Mouse (Mus musculus): Measurements from ENCODE around the gene Olfr322. TPM values are rescaled to one million over a fixed set of nuclear protein-coding genes. Genes with fewer than 3 reads are reported as not detected.
"Not testable (repeated sequence)": the region's sequence is repeated elsewhere in the genome, so short reads cannot be mapped to it uniquely, and the experiment has no call there.

Olfr322 gene
- polyA plus RNA-seq, 1 experiment from 2014 or later: not detected

DNA sequence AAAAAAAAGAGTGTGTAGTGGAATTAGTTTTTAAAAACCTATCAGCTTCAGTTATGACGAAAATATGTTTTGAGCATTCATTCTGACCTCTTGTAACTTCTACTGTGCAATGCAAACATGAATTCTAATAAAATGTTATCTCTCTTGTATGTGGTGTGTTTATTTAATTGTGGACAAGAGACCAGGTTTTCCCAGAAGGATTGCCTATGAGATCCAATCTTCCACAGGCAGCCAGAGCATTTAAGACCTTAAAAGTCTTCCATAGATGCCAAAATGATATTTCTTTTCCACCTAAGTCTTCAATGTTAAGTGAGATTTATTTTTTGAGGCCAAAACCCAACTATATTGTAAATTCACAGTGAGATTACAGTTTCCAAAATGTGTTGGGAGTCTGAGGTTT is 22.2 kb downstream of the Olfr322 start, which contains the start of gene Olfr320:
Olfr320 (plus strand) TSS at position 301 of the 400 bp plus-strand sequence.
- Histone ChIP-seq H3K4me1 (ENCODE audit: control insufficient read depth, insufficient read depth, low read length) (no peaks in the 10 kb centered on the region), H3K36me3 (ENCODE audit: control insufficient read depth, insufficient read depth, low read length) (no peaks in the 10 kb centered on the region), H3K9me3 (ENCODE audit: control insufficient read depth, low read length) (no peaks in the 10 kb centered on the region), H3K27ac (ENCODE audit: low read length) (no peak within 1 kb of the TSS), H3K27me3 (replicated peaks; ENCODE audit: control insufficient read depth, insufficient read depth, low read length) (no peaks in the 10 kb centered on the region), H3K4me2 (ENCODE audit: low read depth, low read length) (no peak within 1 kb of the TSS), H3K4me3 (ENCODE audit: low read length) (no peak within 1 kb of the TSS), H3K9ac (ENCODE audit: low read depth, low read length) (no peak within 1 kb of the TSS)
- no peak for ATAC-seq
- WGBS: 89% methylated on average over 1 of the region's 1 CpGs

DNA sequence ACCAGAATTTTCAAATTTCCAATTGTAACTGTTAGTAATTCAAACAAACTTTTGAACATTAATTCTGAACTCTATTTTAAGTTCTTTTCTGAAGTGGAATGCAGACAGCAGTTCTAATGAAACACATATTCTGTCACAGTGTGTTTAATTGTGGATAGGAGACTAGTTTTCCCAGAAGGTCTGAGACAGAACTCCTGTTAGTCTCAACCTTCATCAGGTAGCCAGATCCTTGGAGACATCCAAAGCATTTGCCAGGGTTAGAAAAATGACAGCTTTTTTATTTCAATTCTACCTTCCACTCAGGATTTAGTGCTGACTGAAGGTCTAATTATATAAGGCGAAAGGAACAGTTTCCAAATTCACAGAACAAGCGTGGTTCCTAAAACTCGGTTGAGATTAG is 40.3 kb downstream of the Olfr322 start, which contains the start of gene Olfr319:
Olfr319 (plus strand) TSS at position 301 of the 400 bp plus-strand sequence.
- Histone ChIP-seq H3K27ac (ENCODE audit: low read length) (no peak within 1 kb of the TSS), H3K9me3 (ENCODE audit: control insufficient read depth, low read length) (peaks cover 3% of the 10 kb centered on the region; the same call in 1 of the 2 replicates), H3K36me3 (ENCODE audit: control insufficient read depth, insufficient read depth, low read length) (no peaks in the 10 kb centered on the region), H3K4me2 (ENCODE audit: low read depth, low read length) (no peak within 1 kb of the TSS), H3K9ac (ENCODE audit: low read depth, low read length) (no peak within 1 kb of the TSS), H3K27me3 (replicated peaks; ENCODE audit: control insufficient read depth, insufficient read depth, low read length) (no peaks in the 10 kb centered on the region), H3K4me1 (ENCODE audit: control insufficient read depth, insufficient read depth, low read length) (no peaks in the 10 kb centered on the region), H3K4me3 (ENCODE audit: low read length) (no peak within 1 kb of the TSS)
- 86% methylated on average over 3 of the region's 3 CpGs for WGBS
- no peak for ATAC-seq

DNA sequence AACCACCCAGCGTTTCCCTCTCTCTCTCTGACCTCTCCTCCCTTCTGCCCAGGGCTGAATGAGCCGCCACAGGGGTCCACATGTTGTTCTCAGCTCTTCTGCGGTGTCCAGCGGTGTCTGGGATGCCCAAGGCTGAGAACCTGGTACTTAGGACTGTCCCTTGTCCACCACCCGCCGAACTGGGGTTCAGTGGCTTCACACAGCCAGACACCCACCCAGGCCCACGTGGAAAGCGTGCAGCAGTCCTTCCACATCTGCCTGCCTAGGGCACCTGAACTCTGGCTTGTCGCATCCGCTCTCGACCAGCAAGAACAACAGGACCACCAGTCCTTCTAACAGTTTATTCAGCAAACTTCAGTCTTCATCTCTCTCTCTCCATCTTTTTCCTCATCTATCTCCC is 50.5 kb downstream of the Olfr322 start:
- 81% methylated on average over 11 of the region's 11 CpGs for WGBS
- Histone ChIP-seq H3K27me3 (replicated peaks; ENCODE audit: control insufficient read depth, insufficient read depth, low read length) (no peaks in the 10 kb centered on the region), H3K27ac (ENCODE audit: low read length) (no peak overlapping the region), H3K36me3 (ENCODE audit: control insufficient read depth, insufficient read depth, low read length) (no peaks in the 10 kb centered on the region), H3K4me2 (ENCODE audit: low read depth, low read length) (no peak overlapping the region), H3K9ac (ENCODE audit: low read depth, low read length) (no peak overlapping the region), H3K9me3 (ENCODE audit: control insufficient read depth, low read length) (no peaks in the 10 kb centered on the region), H3K4me1 (ENCODE audit: control insufficient read depth, insufficient read depth, low read length) (no peaks in the 10 kb centered on the region), H3K4me3 (ENCODE audit: low read length) (no peak overlapping the region)
- ATAC-seq: no peak

DNA sequence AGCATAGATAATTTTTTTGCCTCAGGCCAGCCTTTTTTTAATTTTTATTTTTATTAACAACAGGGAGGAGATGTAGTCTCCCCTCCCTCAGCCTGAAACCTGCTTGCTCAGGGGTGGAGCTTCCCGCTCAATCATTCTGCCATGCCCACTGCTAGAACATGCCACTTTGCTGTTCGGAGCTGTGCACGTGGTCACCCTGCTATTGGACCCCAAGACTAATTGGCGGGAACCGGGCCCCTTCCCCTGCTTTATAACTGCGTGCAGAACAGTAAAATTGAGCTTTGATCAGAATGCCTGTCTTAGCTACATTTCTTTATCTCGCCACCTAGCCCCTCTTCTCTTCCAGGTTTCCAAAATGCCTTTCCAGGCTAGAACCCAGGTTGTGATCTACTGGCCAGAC is 59.1 kb downstream of the Olfr322 start:
- not testable (repeated sequence) for H3K9me3 ChIP-seq (ENCODE audit: control insufficient read depth, low read length); ATAC-seq; H3K27ac ChIP-seq (ENCODE audit: low read length); H3K36me3 ChIP-seq (ENCODE audit: control insufficient read depth, insufficient read depth, low read length); H3K9ac ChIP-seq (ENCODE audit: low read depth, low read length); H3K4me2 ChIP-seq (ENCODE audit: low read depth, low read length); H3K4me3 ChIP-seq (ENCODE audit: low read length); H3K4me1 ChIP-seq (ENCODE audit: control insufficient read depth, insufficient read depth, low read length); H3K27me3 ChIP-seq (replicated peaks; ENCODE audit: control insufficient read depth, insufficient read depth, low read length)
- 87% methylated on average over 6 of the region's 7 CpGs for WGBS

Other genes starting within 250 kb of the Olfr322 start
- gene 1810065E05Rik, start 237.7 kb upstream of the Olfr322 start, polyA plus RNA-seq (2015; fragmentation: Nextera tagmentation; extraction: Ambion mirVana): 0.15 and 0.20 TPM in 2 replicates
- gene Gm12253, start 226.2 kb upstream of the Olfr322 start, polyA plus RNA-seq (2015; fragmentation: Nextera tagmentation; extraction: Ambion mirVana): not detected in 2 replicates
- gene Lypd9, start 205.9 kb upstream of the Olfr322 start, polyA plus RNA-seq (2015; fragmentation: Nextera tagmentation; extraction: Ambion mirVana): not detected in 2 replicates
- not detected in 2 replicates for gene Olfr30, start 196.5 kb upstream of the Olfr322 start, polyA plus RNA-seq (2015; fragmentation: Nextera tagmentation; extraction: Ambion mirVana)
- not detected in 2 replicates for gene Olfr332, start 166.2 kb upstream of the Olfr322 start, polyA plus RNA-seq (2015; fragmentation: Nextera tagmentation; extraction: Ambion mirVana)
- gene Olfr331, start 156.2 kb upstream of the Olfr322 start, polyA plus RNA-seq (2015; fragmentation: Nextera tagmentation; extraction: Ambion mirVana): not detected in 2 replicates
- not detected in 2 replicates for gene Olfr330, start 123.9 kb upstream of the Olfr322 start, polyA plus RNA-seq (2015; fragmentation: Nextera tagmentation; extraction: Ambion mirVana)
- not detected in 2 replicates for gene Olfr329-ps, start 112.4 kb upstream of the Olfr322 start, polyA plus RNA-seq (2015; fragmentation: Nextera tagmentation; extraction: Ambion mirVana)
- 0.06 TPM in 1 of 2 replicates, not detected in the other for gene Olfr328, start 103.1 kb upstream of the Olfr322 start, polyA plus RNA-seq (2015; fragmentation: Nextera tagmentation; extraction: Ambion mirVana)
- gene Olfr224, start 88.2 kb upstream of the Olfr322 start, polyA plus RNA-seq (2015; fragmentation: Nextera tagmentation; extraction: Ambion mirVana): not detected in 2 replicates
- not detected in 2 replicates for gene Olfr325, start 81.1 kb upstream of the Olfr322 start, polyA plus RNA-seq (2015; fragmentation: Nextera tagmentation; extraction: Ambion mirVana)
- not detected in 2 replicates for gene Olfr324, start 63.7 kb upstream of the Olfr322 start, polyA plus RNA-seq (2015; fragmentation: Nextera tagmentation; extraction: Ambion mirVana)
- 0.51 TPM in 1 of 2 replicates, not detected in the other for gene 2210407C18Rik, start 42.7 kb upstream of the Olfr322 start, polyA plus RNA-seq (2015; fragmentation: Nextera tagmentation; extraction: Ambion mirVana)
- gene Olfr323, start 28.3 kb upstream of the Olfr322 start, polyA plus RNA-seq (2015; fragmentation: Nextera tagmentation; extraction: Ambion mirVana): not detected in 2 replicates
- gene Trim58, start 18.3 kb upstream of the Olfr322 start, polyA plus RNA-seq (2015; fragmentation: Nextera tagmentation; extraction: Ambion mirVana): 0.12 and 0.27 TPM in 2 replicates
- gene Olfr320, start 22.3 kb downstream of the Olfr322 start, polyA plus RNA-seq (2015; fragmentation: Nextera tagmentation; extraction: Ambion mirVana): not detected in 2 replicates
- not detected in 2 replicates for gene Olfr319, start 40.4 kb downstream of the Olfr322 start, polyA plus RNA-seq (2015; fragmentation: Nextera tagmentation; extraction: Ambion mirVana)
- gene Olfr318, start 65.2 kb downstream of the Olfr322 start, polyA plus RNA-seq (2015; fragmentation: Nextera tagmentation; extraction: Ambion mirVana): not detected in 2 replicates
- gene Olfr317, start 80.4 kb downstream of the Olfr322 start, polyA plus RNA-seq (2015; fragmentation: Nextera tagmentation; extraction: Ambion mirVana): not detected in 2 replicates
- gene Olfr316, start 94.0 kb downstream of the Olfr322 start, polyA plus RNA-seq (2015; fragmentation: Nextera tagmentation; extraction: Ambion mirVana): not detected in 2 replicates
- not detected in 2 replicates for gene Olfr315, start 114.4 kb downstream of the Olfr322 start, polyA plus RNA-seq (2015; fragmentation: Nextera tagmentation; extraction: Ambion mirVana)
- not detected in 2 replicates for gene Olfr314, start 124.2 kb downstream of the Olfr322 start, polyA plus RNA-seq (2015; fragmentation: Nextera tagmentation; extraction: Ambion mirVana)
- 8.5 and 10.4 TPM in 2 replicates for gene Fam183b, start 143.2 kb downstream of the Olfr322 start, polyA plus RNA-seq (2015; fragmentation: Nextera tagmentation; extraction: Ambion mirVana)
- gene Olfr313, start 156.2 kb downstream of the Olfr322 start, polyA plus RNA-seq (2015; fragmentation: Nextera tagmentation; extraction: Ambion mirVana): not detected in 2 replicates
- not detected in 2 replicates for gene Olfr312, start 170.5 kb downstream of the Olfr322 start, polyA plus RNA-seq (2015; fragmentation: Nextera tagmentation; extraction: Ambion mirVana)
- gene Olfr311, start 180.5 kb downstream of the Olfr322 start, polyA plus RNA-seq (2015; fragmentation: Nextera tagmentation; extraction: Ambion mirVana): not detected in 2 replicates
- 5.2 and 5.6 TPM in 2 replicates for gene Gm12258, start 188.4 kb downstream of the Olfr322 start, polyA plus RNA-seq (2015; fragmentation: Nextera tagmentation; extraction: Ambion mirVana)
- gene 2810021J22Rik, start 208.4 kb downstream of the Olfr322 start, polyA plus RNA-seq (2015; fragmentation: Nextera tagmentation; extraction: Ambion mirVana): 5.2 and 5.3 TPM in 2 replicates
- 3.5 and 3.9 TPM in 2 replicates for gene Zfp39, start 245.4 kb downstream of the Olfr322 start, polyA plus RNA-seq (2015; fragmentation: Nextera tagmentation; extraction: Ambion mirVana)